Mouse (Mus musculus): ENCODE results near the gene Spata32. TPM values are rescaled to one million over a fixed set of nuclear protein-coding genes. Genes with fewer than 3 reads are reported as not detected.
A peak's percentile ranks its signal among the peaks of the same experiment; 100 is the strongest.

Gene Spata32
- polyA plus RNA-seq, 1 experiment from 2014 or later: 0.99 TPM

DNA sequence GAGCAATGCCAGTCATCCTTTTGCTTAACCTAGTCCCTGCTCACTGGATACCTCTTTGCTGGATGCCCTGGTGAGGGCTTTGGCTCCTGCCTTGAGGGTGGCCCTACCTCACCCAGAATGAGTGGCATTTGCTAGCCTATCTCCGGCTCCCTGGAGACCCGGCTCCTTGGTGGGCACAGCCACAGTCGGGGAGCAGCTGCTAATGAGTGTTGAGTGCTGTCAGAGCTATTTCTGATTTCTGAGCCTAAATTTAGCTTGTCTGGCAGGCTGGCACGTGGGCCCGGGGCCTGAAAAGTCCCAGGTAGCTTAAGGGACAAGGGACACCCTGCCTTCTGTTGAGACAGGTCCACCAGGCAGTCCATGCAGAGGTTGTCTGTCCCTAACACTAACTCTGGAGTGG, 41.0 kb downstream of the Spata32 start:
- Histone ChIP-seq H3K4me3 (no peak overlapping the region), H3K4me1 (replicated peaks) (peaks cover 27% of the 10 kb centered on the region), H3K9me3 (no peaks in the 10 kb centered on the region), H3K27ac (replicated peaks) (no peak overlapping the region), H3K27me3 (no peaks in the 10 kb centered on the region), H3K36me3 (no peaks in the 10 kb centered on the region), H3K4me2 (no peak overlapping the region), H3K9ac (no peak overlapping the region)
- WGBS: 82% methylated on average over 5 of the region's 5 CpGs
- no peak for ATAC-seq (ENCODE audit: low FRiP score, low read depth)

DNA sequence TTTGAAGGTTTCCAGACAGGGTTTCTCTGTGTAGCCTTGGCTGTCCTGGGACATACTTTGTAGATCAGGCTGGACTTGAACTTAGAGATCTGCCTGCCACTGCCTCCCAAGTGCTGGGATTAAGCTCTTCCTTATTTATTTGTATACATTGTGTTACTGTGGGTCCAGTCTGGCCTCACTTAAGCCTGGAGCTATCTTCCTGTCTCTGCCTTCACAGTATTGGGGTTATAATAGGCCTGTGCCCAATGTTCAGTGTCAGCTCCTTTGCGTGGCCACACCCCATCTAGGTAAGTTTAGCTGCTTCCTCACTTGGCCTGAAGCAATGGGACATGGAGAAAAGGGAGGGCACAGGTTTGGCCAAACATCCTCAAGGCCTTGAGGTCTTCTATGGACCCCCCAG, 41.7 kb downstream of the Spata32 start:
- Histone ChIP-seq H3K36me3 (no peaks in the 10 kb centered on the region), H3K27ac (replicated peaks) (no peak overlapping the region), H3K9me3 (no peaks in the 10 kb centered on the region), H3K9ac (no peak overlapping the region), H3K4me3 (no peak overlapping the region), H3K27me3 (no peaks in the 10 kb centered on the region), H3K4me2 (no peak overlapping the region), H3K4me1 (replicated peaks) (peaks cover 34% of the 10 kb centered on the region)
- ATAC-seq (ENCODE audit: low FRiP score, low read depth): no peak
- 96% methylated on average over 1 of the region's 1 CpGs for WGBS

GRCm38 (mm10) chr11:103175688-103176442, 42.4 kb downstream of the Spata32 start:
- Histone ChIP-seq H3K9me3 (no peaks in the 10 kb centered on the region), H3K27me3 (no peaks in the 10 kb centered on the region), H3K9ac (no peak overlapping the region), H3K4me1 (replicated peaks) (peaks cover 37% of the 10 kb centered on the region), H3K36me3 (no peaks in the 10 kb centered on the region), H3K27ac (replicated peaks) (no peak overlapping the region), H3K4me2 (no peak overlapping the region), H3K4me3 (no peak overlapping the region)
- 74% methylated on average over 14 of the region's 14 CpGs for WGBS
- ATAC-seq (ENCODE audit: low FRiP score, low read depth): no peak

GRCm38 (mm10) chr11:103174891-103175391, 43.3 kb downstream of the Spata32 start:
- WGBS: 63% methylated on average over 8 of the region's 8 CpGs
- no peak overlapping the region for H3K4me3 ChIP-seq
- H3K4me2 ChIP-seq: no peak overlapping the region
- no peaks in the 10 kb centered on the region for H3K36me3 ChIP-seq
- no peaks in the 10 kb centered on the region for H3K27me3 ChIP-seq
- ATAC-seq (ENCODE audit: low FRiP score, low read depth): no peak
- H3K4me1 ChIP-seq (replicated peaks): peaks cover 43% of the 10 kb centered on the region
- no peak overlapping the region for H3K27ac ChIP-seq (replicated peaks)
- no peaks in the 10 kb centered on the region for H3K9me3 ChIP-seq
- no peak overlapping the region for H3K9ac ChIP-seq

DNA sequence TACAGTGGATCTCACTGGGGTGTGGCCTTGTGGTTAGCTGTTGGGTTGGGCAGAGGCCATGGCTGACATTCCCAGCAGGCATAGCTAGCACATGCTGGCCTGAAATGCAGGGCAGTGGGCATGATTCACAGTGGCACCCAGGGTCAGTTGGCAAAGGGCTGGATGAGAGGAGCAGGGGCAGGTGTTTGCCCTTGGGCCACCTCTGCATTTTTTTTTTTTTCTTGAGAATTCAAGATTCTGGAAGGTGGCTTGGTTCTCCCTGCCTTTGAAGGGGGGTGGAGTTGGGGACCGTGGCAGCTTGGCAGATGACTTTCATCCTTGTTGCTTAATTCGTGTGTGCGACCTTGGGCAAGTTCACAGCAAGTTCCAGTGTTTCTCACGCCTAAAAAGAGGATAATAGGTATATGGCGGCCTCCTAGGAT, 43.8 kb downstream of the Spata32 start:
- Histone ChIP-seq H3K27me3 (no peaks in the 10 kb centered on the region), H3K9me3 (no peaks in the 10 kb centered on the region), H3K4me2 (no peak overlapping the region), H3K9ac (no peak overlapping the region), H3K36me3 (no peaks in the 10 kb centered on the region), H3K4me1 (replicated peaks) (peaks cover 49% of the 10 kb centered on the region), H3K27ac (replicated peaks) (no peak overlapping the region), H3K4me3 (no peak overlapping the region)
- 88% methylated on average over 5 of the region's 5 CpGs for WGBS
- no peak for ATAC-seq (ENCODE audit: low FRiP score, low read depth)

DNA sequence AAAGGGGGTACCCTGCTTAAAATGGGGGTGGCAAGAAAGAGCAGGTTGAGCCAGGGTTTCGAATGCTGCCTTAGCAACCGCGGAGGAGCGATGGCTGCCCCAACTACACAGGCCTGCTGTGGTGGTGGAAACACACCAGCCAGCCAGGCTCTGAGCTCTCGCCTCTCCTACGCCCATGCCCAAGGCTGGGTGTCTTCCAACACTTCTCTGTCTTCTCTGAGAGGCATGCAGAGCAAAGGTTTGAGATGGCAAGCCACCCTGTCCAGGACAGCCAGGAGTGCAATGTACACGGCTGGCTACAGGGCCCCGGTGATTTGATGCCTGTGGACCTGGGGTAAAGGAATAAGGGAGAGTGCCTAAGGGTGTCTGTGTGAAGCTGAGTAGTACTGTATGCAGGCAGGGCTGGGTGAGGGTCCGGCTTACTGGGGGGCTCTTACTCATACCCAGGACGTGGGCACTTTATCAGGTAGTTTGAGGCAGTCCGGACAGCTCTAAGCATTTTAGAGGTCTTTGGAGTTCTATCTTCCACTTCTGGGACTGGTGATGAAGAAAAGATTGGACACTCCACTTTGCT, 44.4 kb downstream of the Spata32 start:
- no peak for ATAC-seq (ENCODE audit: low FRiP score, low read depth)
- WGBS: 92% methylated on average over 11 of the region's 11 CpGs
- Histone ChIP-seq H3K4me1 (replicated peaks) (peaks cover 54% of the 10 kb centered on the region), H3K9me3 (no peaks in the 10 kb centered on the region), H3K4me3 (no peak overlapping the region), H3K27me3 (no peaks in the 10 kb centered on the region), H3K36me3 (no peaks in the 10 kb centered on the region), H3K9ac (no peak overlapping the region), H3K4me2 (no peak overlapping the region), H3K27ac (replicated peaks) (no peak overlapping the region)

DNA sequence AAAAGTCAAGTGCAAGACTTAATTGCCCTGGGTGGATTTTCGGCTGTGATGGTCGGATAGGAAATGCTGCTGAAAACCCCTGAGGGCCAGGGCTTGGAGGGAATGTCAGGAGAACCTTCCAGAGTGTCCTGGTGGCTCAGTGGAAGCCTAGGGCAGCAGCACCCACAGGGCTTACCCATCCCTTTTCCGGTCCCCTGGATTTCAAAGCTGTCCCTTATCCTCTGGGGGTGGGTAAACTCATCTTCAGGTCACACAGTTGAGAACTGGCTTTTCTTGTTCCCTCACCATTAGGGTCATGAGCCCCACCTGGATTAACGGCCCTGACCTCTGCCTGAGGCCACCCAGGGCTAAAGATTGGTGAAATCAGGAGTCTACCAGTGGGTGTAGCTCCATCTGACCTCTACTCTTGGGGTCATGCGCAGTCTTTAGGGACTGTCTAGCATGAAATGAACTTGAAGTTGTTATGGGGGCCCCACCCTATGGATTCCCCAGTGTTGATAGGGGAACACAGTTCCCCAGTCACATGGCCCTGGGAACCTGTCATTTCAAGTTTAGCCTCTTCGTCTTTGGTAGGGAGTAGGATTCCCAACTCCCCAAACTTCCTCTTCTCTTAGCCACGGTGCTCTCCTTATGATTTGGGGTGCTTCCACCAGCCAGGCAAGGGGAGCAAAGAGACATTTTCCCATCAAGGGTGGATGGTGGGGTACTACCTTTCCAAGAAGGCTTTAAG, 45.0 kb downstream of the Spata32 start:
- peak overlapping the region; percentile 76 for H3K4me2 ChIP-seq

GRCm38 (mm10) chr11:103172392-103173040, 45.7 kb downstream of the Spata32 start:
- Histone ChIP-seq H3K27ac (replicated peaks) (no peak overlapping the region), H3K36me3 (no peaks in the 10 kb centered on the region), H3K4me3 (peak overlapping the region; percentile 67), H3K27me3 (no peaks in the 10 kb centered on the region), H3K9me3 (no peaks in the 10 kb centered on the region), H3K4me2 (peak overlapping the region; percentile 76), H3K4me1 (replicated peaks) (peaks cover 55% of the 10 kb centered on the region), H3K9ac (no peak overlapping the region; the same call in 1 of the 2 replicates)
- WGBS: 77% methylated on average over 6 of the region's 6 CpGs
- ATAC-seq (ENCODE audit: low FRiP score, low read depth): no peak

More for the DNA sequence above, 45.0 kb downstream of the Spata32 start:
- Histone ChIP-seq H3K4me3 (peak overlapping the region; percentile 67; the same call in 1 of the 2 replicates), H3K27me3 (no peaks in the 10 kb centered on the region), H3K27ac (replicated peaks) (no peak overlapping the region), H3K9me3 (no peaks in the 10 kb centered on the region), H3K9ac (no peak overlapping the region), H3K4me1 (replicated peaks) (peaks cover 55% of the 10 kb centered on the region), H3K36me3 (no peaks in the 10 kb centered on the region)
- no peak for ATAC-seq (ENCODE audit: low FRiP score, low read depth)
- WGBS: 86% methylated on average over 7 of the region's 7 CpGs

DNA sequence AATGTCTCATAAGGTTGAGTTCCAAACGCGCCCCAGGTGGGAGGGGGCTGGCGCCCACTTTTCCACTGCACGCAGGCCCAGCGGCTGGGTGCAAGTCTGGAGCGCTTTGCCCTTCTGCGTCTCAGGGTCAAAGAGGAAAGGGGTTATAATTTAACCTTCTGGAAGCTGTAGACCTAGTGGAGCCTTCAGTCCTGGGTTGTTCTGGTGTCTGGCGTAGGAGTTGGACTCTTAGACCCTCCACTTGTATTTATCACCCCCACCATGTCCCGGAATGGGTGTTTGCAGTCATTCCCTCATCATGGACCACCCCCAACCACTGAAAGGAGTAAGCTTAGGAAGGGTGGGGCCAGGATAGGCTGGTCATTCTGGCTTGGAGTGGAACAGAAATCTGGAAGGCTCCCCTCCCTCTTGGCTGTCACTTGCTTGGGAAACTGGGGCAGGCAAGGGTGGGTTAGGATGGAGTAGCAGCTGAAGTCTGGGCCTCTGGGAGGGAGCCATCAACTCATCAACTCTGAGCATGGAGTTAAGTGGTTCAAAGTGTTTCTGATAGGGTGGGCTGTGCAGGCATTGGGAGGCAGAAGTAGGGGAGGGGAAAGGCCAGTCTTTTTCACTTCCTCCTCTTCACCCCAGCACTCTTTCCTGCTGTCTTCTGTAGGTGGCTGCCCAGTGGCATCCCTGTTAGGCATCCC, 46.4 kb downstream of the Spata32 start:
- Histone ChIP-seq H3K27me3 (no peaks in the 10 kb centered on the region), H3K4me2 (peak overlapping the region; percentile 76), H3K36me3 (no peaks in the 10 kb centered on the region), H3K9me3 (no peaks in the 10 kb centered on the region), H3K4me3 (peak overlapping the region; percentile 67), H3K4me1 (replicated peaks) (peaks cover 55% of the 10 kb centered on the region), H3K9ac (peak overlapping the region; percentile 74), H3K27ac (replicated peaks) (no peak overlapping the region)
- 45% methylated on average over 9 of the region's 9 CpGs for WGBS
- ATAC-seq (ENCODE audit: low FRiP score, low read depth): no peak

DNA sequence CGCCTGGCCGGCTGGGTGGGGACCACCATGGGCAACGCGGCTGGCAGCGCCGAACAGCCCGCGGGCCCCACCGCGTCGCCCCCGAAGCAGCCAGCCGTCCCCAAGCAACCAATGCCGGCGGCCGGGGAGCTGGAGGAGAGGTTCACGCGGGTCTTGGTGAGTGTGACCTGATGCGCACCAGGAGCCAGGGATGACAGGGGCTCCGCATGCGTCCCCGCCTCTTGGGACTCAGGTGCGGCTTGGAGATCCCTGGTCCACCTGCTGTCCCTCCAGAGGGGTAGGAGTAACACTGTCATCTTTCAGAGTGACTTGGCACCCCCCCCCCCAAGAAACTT, 47.0 kb downstream of the Spata32 start:
- ATAC-seq (ENCODE audit: low FRiP score, low read depth): 0 out of 2 replicates have a peak, but pooled peaks have one; percentile 1
- Histone ChIP-seq H3K27ac (replicated peaks) (peak overlapping the region; percentile 70), H3K9me3 (no peaks in the 10 kb centered on the region), H3K36me3 (no peaks in the 10 kb centered on the region), H3K27me3 (no peaks in the 10 kb centered on the region), H3K4me3 (peak overlapping the region; percentile 67), H3K4me1 (replicated peaks) (peaks cover 55% of the 10 kb centered on the region), H3K9ac (peak overlapping the region; percentile 74), H3K4me2 (peak overlapping the region; percentile 76)
- 2% methylated on average over 23 of the region's 23 CpGs for WGBS

- 1% methylated on average over 60 of the region's 84 CpGs for WGBS
- Histone ChIP-seq H3K4me3 (peak within 1 kb of the TSS; percentile 67), H3K4me1 (replicated peaks) (peaks cover 51% of the 10 kb centered on the region), H3K4me2 (peak within 1 kb of the TSS; percentile 76), H3K27ac (replicated peaks) (peak within 1 kb of the TSS; percentile 70), H3K9me3 (no peaks in the 10 kb centered on the region), H3K9ac (peak within 1 kb of the TSS; percentile 74), H3K36me3 (no peaks in the 10 kb centered on the region), H3K27me3 (no peaks in the 10 kb centered on the region)
- ATAC-seq (ENCODE audit: low FRiP score, low read depth): peak; percentile 86
These were observed 47.5 kb downstream of the Spata32 start, which contains the start of gene Fmnl1 for GRCm38 (mm10) chr11:103170494-103171285. Gene Fmnl1 (plus strand): TSS chr11:103171107.
